Mouse (Mus musculus): ENCODE results near the gene Fam227b. TPM values are rescaled to one million over a fixed set of nuclear protein-coding genes. Genes with fewer than 3 reads are reported as not detected.

Gene Fam227b
- total RNA-seq (2014; fragmentation: Nextera tagmentation) = not detected in 2 replicates
- total RNA-seq (2017) = not detected in 2 replicates

- ATAC-seq (replicated peaks; ENCODE audit: low FRiP score, low TSS enrichment, poor library complexity, severe bottlenecking) = peak; percentile 98
Observed at GRCm38 (mm10) chr2:126151855-126152571, at the start of gene Fam227b, which contains the start of gene Dtwd1. Fam227b (minus strand) TSS chr2:126152004. Dtwd1 (plus strand) TSS chr2:126152141.

- no peak for ATAC-seq (replicated peaks; ENCODE audit: low FRiP score, low TSS enrichment, poor library complexity, severe bottlenecking)
Observed at GRCm38 (mm10) chr2:126198971-126199370, 47.2 kb upstream of the Fam227b start.

- ATAC-seq (replicated peaks; ENCODE audit: low FRiP score, low TSS enrichment, poor library complexity, severe bottlenecking) = no peak
Observed at GRCm38 (mm10) chr2:126195631-126196356, 44.0 kb upstream of the Fam227b start.

GRCm38 (mm10) chr2:126192129-126192528, 40.3 kb upstream of the Fam227b start:
- no peak for ATAC-seq (replicated peaks; ENCODE audit: low FRiP score, low TSS enrichment, poor library complexity, severe bottlenecking)

- no peak for ATAC-seq (replicated peaks; ENCODE audit: low FRiP score, low TSS enrichment, poor library complexity, severe bottlenecking)
Observed at GRCm38 (mm10) chr2:126191306-126191705, 39.5 kb upstream of the Fam227b start.

- ATAC-seq (replicated peaks; ENCODE audit: low FRiP score, low TSS enrichment, poor library complexity, severe bottlenecking) = no peak; the same call in 1 of the 2 replicates
Observed at GRCm38 (mm10) chr2:126171427-126171826, 19.6 kb upstream of the Fam227b start.

GRCm38 (mm10) chr2:126166848-126167617, 15.2 kb upstream of the Fam227b start:
- 0 out of 2 replicates have a peak, but pooled peaks have one; percentile 15 for ATAC-seq (replicated peaks; ENCODE audit: low FRiP score, low TSS enrichment, poor library complexity, severe bottlenecking)

GRCm38 (mm10) chr2:126166335-126166734, 14.5 kb upstream of the Fam227b start:
- ATAC-seq (replicated peaks; ENCODE audit: low FRiP score, low TSS enrichment, poor library complexity, severe bottlenecking) = peak; percentile 54

- peak; percentile 100 for ATAC-seq (replicated peaks; ENCODE audit: low FRiP score, low TSS enrichment, poor library complexity, severe bottlenecking)
Observed at GRCm38 (mm10) chr2:126165277-126166018, 13.6 kb upstream of the Fam227b start.

- ATAC-seq (replicated peaks; ENCODE audit: low FRiP score, low TSS enrichment, poor library complexity, severe bottlenecking) = no peak
Observed at GRCm38 (mm10) chr2:126147723-126148122, 4.1 kb downstream of the Fam227b start.

- no peak for ATAC-seq (replicated peaks; ENCODE audit: low FRiP score, low TSS enrichment, poor library complexity, severe bottlenecking)
Observed at GRCm38 (mm10) chr2:126094616-126095015, 57.2 kb downstream of the Fam227b start.

- ATAC-seq (replicated peaks; ENCODE audit: low FRiP score, low TSS enrichment, poor library complexity, severe bottlenecking) = no peak
Observed at GRCm38 (mm10) chr2:126090432-126090831, 61.4 kb downstream of the Fam227b start.

GRCm38 (mm10) chr2:126086187-126086586, 65.6 kb downstream of the Fam227b start:
- ATAC-seq (replicated peaks; ENCODE audit: low FRiP score, low TSS enrichment, poor library complexity, severe bottlenecking) = no peak

GRCm38 (mm10) chr2:126084326-126084725, 67.5 kb downstream of the Fam227b start:
- ATAC-seq (replicated peaks; ENCODE audit: low FRiP score, low TSS enrichment, poor library complexity, severe bottlenecking) = no peak

GRCm38 (mm10) chr2:126079086-126079485, 72.7 kb downstream of the Fam227b start:
- ATAC-seq (replicated peaks; ENCODE audit: low FRiP score, low TSS enrichment, poor library complexity, severe bottlenecking) = no peak

- no peak for ATAC-seq (replicated peaks; ENCODE audit: low FRiP score, low TSS enrichment, poor library complexity, severe bottlenecking)
Observed at GRCm38 (mm10) chr2:126076506-126076905, 75.3 kb downstream of the Fam227b start.

- no peak for ATAC-seq (replicated peaks; ENCODE audit: low FRiP score, low TSS enrichment, poor library complexity, severe bottlenecking)
Observed at GRCm38 (mm10) chr2:126073744-126074143, 78.1 kb downstream of the Fam227b start.

- ATAC-seq (replicated peaks; ENCODE audit: low FRiP score, low TSS enrichment, poor library complexity, severe bottlenecking) = no peak
Observed at GRCm38 (mm10) chr2:126069740-126070139, 82.1 kb downstream of the Fam227b start.

- ATAC-seq (replicated peaks; ENCODE audit: low FRiP score, low TSS enrichment, poor library complexity, severe bottlenecking) = no peak
Observed at GRCm38 (mm10) chr2:126065303-126065856, 86.4 kb downstream of the Fam227b start.
